ENCODE assay signal across 19 mouse cellular contexts in the genomic region with DNA sequence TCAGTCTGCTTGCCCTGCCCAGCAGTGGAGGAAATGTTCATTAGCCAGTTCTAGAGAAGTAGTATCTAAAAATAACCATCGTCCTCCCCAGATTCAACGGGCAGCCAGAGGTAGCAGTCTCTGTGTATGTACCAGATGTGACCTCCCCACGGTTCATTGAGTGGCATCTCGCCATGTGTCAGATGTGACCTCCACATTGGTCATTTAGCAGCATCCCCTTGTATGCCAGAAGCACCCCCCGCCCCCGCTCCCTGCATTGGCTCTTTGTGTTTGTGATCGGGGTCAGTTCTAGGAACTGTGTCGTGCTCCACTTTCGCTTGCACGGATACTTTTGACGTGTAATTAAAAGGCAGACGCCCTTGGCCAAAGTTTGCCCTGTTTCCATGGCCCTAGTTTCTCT.
DNase-seq lines count a peak whose midpoint lies in the region; ATAC-seq lines count a peak whose summit lies in the region.
"Had no signal": no experiment of that assay in that cellular context is flagged by ENCODE, and none has a peak within 500 bp of the region (broad histone marks: within the 10 kb centered on the region; RNA-seq: fewer than 3 reads in every experiment).

No protein-coding gene starts in this region.

- 91% methylated on average over 12 of the region's 12 CpGs for WGBS in intestine, embryonic 14.5 days
- WGBS in intestine, embryonic 15.5 days, result 90% methylated on average over 12 of the region's 12 CpGs

- no peaks in the 10 kb centered on the region for H3K9me3 ChIP-seq in intestine, embryonic 14.5 days (ENCODE audit: control insufficient read depth, low read length)
- H3K9me3 ChIP-seq in intestine, embryonic 15.5 days, result no peaks in the 10 kb centered on the region
- H3K9me3 ChIP-seq: forebrain, embryonic 13.5 days; heart, embryonic 15.5 days; hindbrain, embryonic 15.5 days had no signal

- H3K27ac ChIP-seq in intestine, embryonic 14.5 days (ENCODE audit: low read depth), result no peak overlapping the region
- no peak overlapping the region for H3K27ac ChIP-seq in intestine, embryonic 15.5 days
- H3K27ac ChIP-seq: forebrain, embryonic 13.5 days; heart, embryonic 15.5 days; hindbrain, embryonic 15.5 days had no signal

- no peak overlapping the region for H3K9ac ChIP-seq in intestine, embryonic 14.5 days (ENCODE audit: low read length)
- H3K9ac ChIP-seq in intestine, embryonic 15.5 days, result no peak overlapping the region
- H3K9ac ChIP-seq: forebrain, embryonic 13.5 days; forebrain, postnatal 0 days; heart, embryonic 15.5 days; hindbrain, embryonic 15.5 days had no signal

- H3K36me3 ChIP-seq in intestine, embryonic 14.5 days (ENCODE audit: control insufficient read depth, insufficient read depth, low read length), result no peaks in the 10 kb centered on the region
- no peaks in the 10 kb centered on the region for H3K36me3 ChIP-seq in intestine, embryonic 15.5 days
- H3K36me3 ChIP-seq: heart, embryonic 15.5 days had no signal

- no peak for ATAC-seq in intestine, embryonic 14.5 days (replicated peaks; ENCODE audit: low FRiP score, low TSS enrichment, low read depth)
- no peak for ATAC-seq in intestine, embryonic 15.5 days
- no peak for ATAC-seq in megakaryocyte-erythroid progenitor cell, adult 5-6 weeks (replicated peaks; ENCODE audit: low FRiP score, low TSS enrichment, poor library complexity, severe bottlenecking)
- ATAC-seq: forebrain, embryonic 13.5 days; forebrain, postnatal 0 days had no signal

- no peak overlapping the region for H3K4me3 ChIP-seq in intestine, embryonic 14.5 days (ENCODE audit: low read depth, low read length)
- no peak overlapping the region for H3K4me3 ChIP-seq in intestine, embryonic 15.5 days (replicated peaks)
- H3K4me3 ChIP-seq: forebrain, embryonic 13.5 days; heart, embryonic 15.5 days; hindbrain, embryonic 15.5 days had no signal

- H3K4me2 ChIP-seq in intestine, embryonic 14.5 days (ENCODE audit: low read length), result no peak overlapping the region
- H3K4me2 ChIP-seq in intestine, embryonic 15.5 days (replicated peaks), result no peak overlapping the region
- H3K4me2 ChIP-seq: forebrain, embryonic 13.5 days; heart, embryonic 11.5 days; heart, embryonic 15.5 days; hindbrain, embryonic 15.5 days had no signal

- H3K27me3 ChIP-seq in intestine, embryonic 14.5 days (replicated peaks; ENCODE audit: control insufficient read depth, insufficient read depth, low read length), result no peaks in the 10 kb centered on the region
- H3K27me3 ChIP-seq in intestine, embryonic 15.5 days (replicated peaks), result no peaks in the 10 kb centered on the region
- H3K27me3 ChIP-seq: forebrain, embryonic 13.5 days; heart, embryonic 15.5 days; hindbrain, embryonic 15.5 days had no signal

- DNase-seq in embryo, embryonic 10 days (ENCODE audit: low spot score), result peak; percentile 18
- DNase-seq in embryo, embryonic 9.5 days (ENCODE audit: extremely low spot score), result no peak
- peak; percentile 39 for DNase-seq in intestine, embryonic 14.5 days (ENCODE audit: low spot score)
- DNase-seq in embryo, embryonic 10.5 days (ENCODE audit: low spot score), result peak; percentile 31
- DNase-seq in mesoderm, embryonic 11.5 days (ENCODE audit: low read depth, low spot score), result peak; percentile 31
- no peak for DNase-seq in ovary, postnatal 14 days (ENCODE audit: low spot score)
- DNase-seq: adrenal gland, postnatal 10 days; cerebellum, adult 11 months; cerebellum, adult 9-10 months; cerebellum, postnatal 36 days; forebrain, postnatal 0 days; gastrocnemius, postnatal 14 days; heart, postnatal 14 days had no signal

- no peaks in the 10 kb centered on the region for H3K4me1 ChIP-seq in intestine, embryonic 14.5 days (replicated peaks; ENCODE audit: control insufficient read depth, insufficient read depth, low read length)
- no peaks in the 10 kb centered on the region for H3K4me1 ChIP-seq in intestine, embryonic 15.5 days (replicated peaks)
- H3K4me1 ChIP-seq: forebrain, embryonic 13.5 days; hindbrain, embryonic 15.5 days had no signal

Comparison
In these comparisons a context has a peak if more than half of its experiments do, and no peak if none do; other contexts are left out.
1. DNase-seq: peak in embryo, embryonic 10 days (single experiment), intestine, embryonic 14.5 days (single experiment), embryo, embryonic 10.5 days (single experiment) and mesoderm, embryonic 11.5 days (single experiment); none in embryo, embryonic 9.5 days (single experiment) and ovary, postnatal 14 days (single experiment).